Mouse (Mus musculus): ENCODE data around the gene Ptpn13.

Gene Ptpn13

DNA sequence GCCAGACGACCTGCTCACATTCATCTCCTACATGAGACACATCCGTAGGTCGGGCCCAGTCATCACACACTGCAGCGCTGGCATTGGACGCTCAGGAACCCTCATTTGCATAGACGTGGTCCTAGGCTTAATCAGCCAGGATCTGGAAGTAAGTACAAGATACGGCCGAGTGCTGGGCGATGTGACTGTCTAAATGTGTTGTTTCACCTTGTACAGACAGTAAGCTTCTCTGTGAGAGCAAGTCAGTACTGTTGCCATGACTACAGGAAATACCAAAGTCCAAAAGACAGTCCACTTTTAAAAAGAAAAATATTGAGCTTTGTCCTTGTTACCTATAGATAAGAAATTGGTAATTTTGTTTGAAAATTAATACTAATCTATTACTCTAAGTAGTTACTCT, 168.6 kb downstream of the Ptpn13 start:
- DNase-seq (ENCODE audit: low spot score in 2 of 2) = no peak

GRCm38 (mm10) chr5:103595394-103596226, 170.6 kb downstream of the Ptpn13 start:
- DNase-seq (ENCODE audit: low spot score in 2 of 2) = no peak

GRCm38 (mm10) chr5:103596467-103597146, 171.6 kb downstream of the Ptpn13 start:
- DNase-seq (ENCODE audit: low spot score in 2 of 2) = no peak

DNA sequence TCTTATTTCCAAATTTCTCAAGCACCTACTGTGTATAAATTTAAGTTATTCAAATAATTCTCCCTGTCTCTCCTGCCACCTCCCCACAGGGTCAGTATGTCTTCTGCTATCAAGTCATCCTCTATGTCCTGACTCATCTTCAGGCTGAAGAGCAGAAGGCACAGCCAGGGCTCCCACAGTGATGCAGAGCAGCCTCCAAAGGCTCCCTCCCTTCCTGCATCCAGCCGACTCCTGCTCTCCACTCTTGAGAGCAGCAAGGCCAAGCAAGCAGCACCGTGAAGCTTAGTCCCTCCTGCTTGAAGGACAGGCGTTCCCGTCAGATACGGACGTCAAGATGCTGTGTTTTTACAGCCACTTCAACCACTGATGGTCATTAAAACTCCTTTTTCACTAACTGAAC, 172.6 kb downstream of the Ptpn13 start:
- no peak for DNase-seq (ENCODE audit: low spot score in 2 of 2)

- DNase-seq (ENCODE audit: low spot score in 2 of 2) = no peak
These were observed 173.3 kb downstream of the Ptpn13 start for GRCm38 (mm10) chr5:103598264-103598663.

GRCm38 (mm10) chr5:103598881-103599280, 173.9 kb downstream of the Ptpn13 start:
- no peak for DNase-seq (ENCODE audit: low spot score in 2 of 2)

- no peak for DNase-seq (ENCODE audit: low spot score in 2 of 2)
These were observed 178.3 kb downstream of the Ptpn13 start for GRCm38 (mm10) chr5:103603115-103603893.

DNA sequence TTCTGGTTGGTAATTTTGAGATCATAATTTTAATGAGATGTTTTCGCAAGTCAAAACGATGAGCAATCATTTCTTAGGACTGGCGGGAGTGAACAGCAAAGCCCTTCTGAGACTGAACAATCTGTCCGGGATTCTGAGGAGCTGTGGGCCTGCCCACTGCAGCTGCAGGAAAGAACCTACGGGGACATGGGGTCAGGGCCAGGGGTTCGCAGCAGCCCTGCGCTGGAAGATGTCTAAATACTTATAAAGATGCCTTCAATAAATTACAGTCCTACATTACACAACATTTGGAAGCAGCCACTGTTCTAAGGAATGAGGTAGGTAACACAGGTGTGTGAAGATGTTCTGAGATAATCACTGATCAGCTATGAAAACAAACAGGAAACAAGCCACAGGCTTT, 180.7 kb downstream of the Ptpn13 start:
- no peak for DNase-seq (ENCODE audit: low spot score in 2 of 2)

DNA sequence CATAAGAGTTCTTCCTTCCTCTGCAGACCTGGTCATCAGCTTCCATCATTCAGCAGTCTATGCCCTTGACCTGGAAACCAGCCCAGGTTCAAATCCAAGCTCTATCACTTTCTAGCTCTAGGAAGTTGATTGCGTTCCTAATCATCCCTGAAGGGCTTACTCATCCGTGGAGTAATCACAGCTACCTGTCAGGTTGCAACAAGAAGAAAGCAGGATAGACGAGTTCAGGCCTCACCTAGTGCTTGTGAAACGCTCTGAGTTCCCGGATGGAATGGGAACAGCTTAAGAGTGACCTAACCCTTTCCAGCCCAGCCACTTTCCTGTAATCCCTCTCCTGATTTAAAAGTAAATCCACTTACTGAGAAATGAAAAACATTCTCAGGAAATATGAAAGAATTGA, 185.2 kb downstream of the Ptpn13 start:
- no peak for DNase-seq (ENCODE audit: low spot score in 2 of 2)

DNA sequence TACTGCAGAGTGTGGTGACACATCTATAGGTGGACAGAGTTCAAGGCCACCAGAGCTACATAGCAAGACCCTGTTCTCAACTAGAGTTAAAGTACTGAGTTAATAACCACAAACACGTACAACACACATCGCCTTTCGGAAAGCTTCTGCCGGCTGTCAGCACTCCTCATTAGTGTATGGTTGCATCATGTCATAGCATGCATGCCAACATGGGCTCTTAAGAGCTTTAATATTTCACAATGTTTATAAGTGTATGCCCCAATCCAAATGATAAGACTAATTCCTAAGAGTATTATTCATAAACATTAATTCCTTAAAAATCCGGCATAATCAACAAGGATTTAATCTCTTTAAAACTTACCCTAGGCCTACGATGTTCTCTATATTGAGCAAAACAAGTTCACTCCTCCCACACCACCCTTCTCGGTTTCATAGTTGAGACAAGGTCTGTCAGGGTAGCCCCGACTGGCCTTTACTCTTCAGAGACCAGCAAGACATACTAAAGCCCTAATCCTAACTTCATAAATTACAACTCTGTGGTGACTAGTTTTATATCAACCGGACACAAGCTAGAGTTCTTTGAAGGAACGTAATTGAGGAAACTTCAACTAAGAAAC, 186.0 kb downstream of the Ptpn13 start:
- DNase-seq (ENCODE audit: low spot score in 2 of 2) = no peak

GRCm38 (mm10) chr5:103612316-103612715, 187.3 kb downstream of the Ptpn13 start:
- DNase-seq (ENCODE audit: low spot score in 2 of 2) = no peak

- DNase-seq (ENCODE audit: low spot score in 2 of 2) = no peak
These were observed 189.4 kb downstream of the Ptpn13 start for GRCm38 (mm10) chr5:103614356-103614755.

DNA sequence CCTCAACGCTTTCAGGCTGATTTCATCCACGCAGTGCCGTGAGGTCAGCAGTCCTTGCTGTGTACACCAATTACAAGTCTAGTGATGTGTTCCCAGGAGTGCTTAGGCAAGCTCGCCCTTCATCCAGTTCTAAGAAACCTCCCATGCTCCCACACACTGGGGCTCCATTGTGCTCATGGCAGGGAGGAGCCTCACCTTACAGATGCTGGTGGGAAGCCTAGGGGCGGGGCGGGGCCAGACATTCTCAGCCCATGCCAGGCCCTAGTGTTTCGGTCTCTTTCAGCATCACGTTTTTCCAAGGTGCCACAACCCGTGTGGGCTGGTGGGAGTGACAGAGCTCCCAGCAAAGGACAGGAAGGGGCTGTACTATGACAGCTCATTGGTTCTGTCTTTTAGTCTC, 192.2 kb downstream of the Ptpn13 start:
- no peak for DNase-seq (ENCODE audit: low spot score in 2 of 2)

DNA sequence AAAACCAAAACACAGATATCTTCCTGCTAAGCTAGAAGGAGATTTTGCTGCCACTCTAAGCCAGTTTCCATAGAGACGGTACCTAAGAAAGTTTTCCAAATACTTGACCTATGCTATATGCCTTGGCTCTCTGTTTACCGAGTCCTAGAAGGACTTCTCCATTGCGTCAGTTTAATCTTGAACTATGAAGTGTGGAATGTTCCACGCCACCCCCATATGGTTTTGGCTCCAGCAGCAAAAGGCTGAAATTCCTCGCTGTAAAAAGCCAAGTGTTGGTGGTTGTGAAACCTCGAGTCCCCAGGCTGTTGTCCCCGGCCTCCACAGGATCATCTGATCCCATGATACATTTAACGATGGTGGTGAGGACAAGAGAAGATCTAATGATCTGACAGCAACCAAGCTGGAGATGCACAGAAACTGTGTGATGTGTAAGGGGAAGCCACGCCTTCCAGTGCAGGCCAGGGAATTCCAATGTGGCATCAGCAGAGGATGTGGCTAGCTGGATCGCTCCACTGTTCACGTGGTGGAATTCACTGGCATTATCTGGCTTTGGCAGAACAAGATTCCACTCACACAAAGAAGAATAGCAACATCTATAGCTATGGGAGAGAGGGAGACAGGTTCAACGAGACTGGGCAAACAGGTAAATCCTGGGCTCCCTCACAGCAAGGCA, 195.4 kb downstream of the Ptpn13 start:
- DNase-seq (ENCODE audit: low spot score in 2 of 2) = no peak

- no peak for DNase-seq (ENCODE audit: low spot score in 2 of 2)
These were observed 197.3 kb downstream of the Ptpn13 start for GRCm38 (mm10) chr5:103622321-103622720.

DNA sequence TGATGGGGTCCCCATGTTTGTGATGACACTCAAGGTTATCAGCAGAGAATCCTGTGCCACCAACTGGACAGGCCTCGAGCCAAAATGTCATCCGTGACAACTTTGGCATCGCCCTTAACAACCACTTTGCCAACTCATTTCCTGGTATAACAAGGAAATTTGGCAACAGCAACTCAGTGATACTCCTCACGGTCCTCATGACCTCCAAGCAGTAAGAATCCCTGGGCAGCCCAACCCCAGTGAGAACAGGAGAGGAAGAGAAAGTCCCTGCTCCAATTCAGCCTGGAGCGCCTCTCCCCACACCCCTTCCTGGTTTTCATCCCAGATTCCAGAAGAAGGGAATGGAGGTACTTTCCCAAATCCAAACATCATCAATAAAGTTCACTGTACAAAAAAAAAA, 199.8 kb downstream of the Ptpn13 start:
- no peak for DNase-seq (ENCODE audit: low spot score in 2 of 2)

- DNase-seq (ENCODE audit: low spot score in 2 of 2) = no peak
These were observed 203.5 kb downstream of the Ptpn13 start for GRCm38 (mm10) chr5:103628499-103628898.

GRCm38 (mm10) chr5:103629111-103629764, 204.2 kb downstream of the Ptpn13 start, which contains the start of gene Slc10a6:
Gene Slc10a6, minus strand, starts transcription at chr5:103629403.
- peak; percentile 44 to 56 for DNase-seq (ENCODE audit: low spot score in 2 of 2)

DNA sequence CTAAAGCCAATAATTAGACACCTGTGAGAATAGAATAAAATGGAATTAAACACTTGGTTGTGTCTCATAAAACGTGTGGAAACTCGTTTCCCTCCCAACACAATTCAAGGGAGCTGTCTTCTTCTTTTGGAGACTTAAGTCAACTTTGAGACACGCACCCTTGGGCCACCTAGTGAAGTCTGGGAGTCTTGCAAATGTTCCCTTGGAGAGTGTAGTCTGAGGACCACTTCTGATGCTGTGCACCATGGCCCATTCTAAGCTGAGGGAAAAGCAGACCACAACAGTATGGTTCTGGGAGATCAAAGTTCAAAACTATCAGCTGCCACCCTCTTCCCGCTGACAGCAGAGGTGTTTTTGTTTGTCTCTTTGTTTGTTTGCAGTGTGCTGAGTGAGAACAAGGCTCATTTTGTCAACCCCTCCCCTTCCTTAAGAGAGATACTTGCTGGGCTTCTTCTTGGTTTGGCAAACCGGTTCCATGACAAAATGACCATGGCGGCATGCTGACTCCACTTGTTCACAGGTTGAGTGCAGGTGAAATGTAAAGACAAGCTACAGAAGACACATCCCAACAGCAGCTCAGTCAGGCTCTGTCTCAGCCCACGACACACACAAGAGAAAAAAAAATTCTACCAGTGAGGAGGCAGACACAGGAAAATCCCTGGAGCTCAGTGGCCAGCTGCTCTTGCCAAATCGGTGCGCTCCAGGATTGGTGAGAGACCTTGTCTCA, 205.0 kb downstream of the Ptpn13 start:
- DNase-seq (ENCODE audit: low spot score in 2 of 2) = no peak

DNA sequence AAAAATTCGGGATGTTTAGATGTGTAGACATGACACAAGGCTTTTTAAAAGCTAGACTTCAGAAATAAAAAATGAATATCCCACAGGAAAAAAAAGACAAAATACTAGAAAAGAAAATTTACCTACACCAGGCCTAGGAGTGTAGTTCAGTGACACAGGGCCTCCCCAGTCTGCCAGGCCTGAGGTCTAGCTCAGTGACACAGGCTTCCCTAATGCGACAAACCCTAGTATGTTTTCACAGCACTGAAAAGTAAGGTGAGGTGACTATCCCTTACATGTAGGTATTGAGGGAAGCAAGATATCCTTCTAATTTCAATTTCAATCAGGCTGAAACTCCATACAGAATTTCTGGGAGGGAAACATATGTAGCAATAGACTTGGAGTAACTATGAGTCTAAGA, 212.2 kb downstream of the Ptpn13 start:
- no peak for DNase-seq (ENCODE audit: low spot score in 2 of 2)

Data from right cerebral cortex, postnatal 36 days (tissue).